Mouse (Mus musculus): ENCODE results near the gene Ret.

GRCm38 (mm10) chr6:118242941-118243340 lies 45.4 kb upstream of the Ret start:
- TF ChIP-seq CTCF (conservative IDR thresholded peaks at IDR 0.05; ENCODE audit: low read length) (no peak), NANOG (IDR thresholded peaks at IDR 0.05; ENCODE audit: borderline replicate concordance, low read length) (no peak)

All from E14TG2a.4 (cell line).